Mouse (Mus musculus) forebrain, embryonic 15.5 days (tissue): ENCODE measurements at regions not wholly inside any gene's neighbourhood (a gene's known extent, or its start where the extent isn't known, plus 50 kb on each side); places are given as distances from the start of the nearest gene placed in this dataset.
A peak's percentile ranks its signal among the peaks of the same experiment; 100 is the strongest.

ENCODE experiments used
- ATAC-seq: fragments of 200-750 bp; cut with Nextera tagmentation; replicated peaks from 2 replicates; pipeline ENCODE4 v1.8.0; 2017; ENCODE audit warnings: mild to moderate bottlenecking, moderate TSS enrichment, moderate library complexity
- H3K27ac ChIP-seq: fragments of 300-500 bp; sonication (generic); replicated peaks from 2 replicates; pipeline ENCODE4 v1.5.1; 2015; ENCODE audit warnings: mild to moderate bottlenecking, inconsistent platforms
- H3K27me3 ChIP-seq: fragments of 300-500 bp; sonication (generic); 2 replicates; pipeline ENCODE4 v1.6.1; 2015; ENCODE audit warnings: inconsistent platforms
- H3K36me3 ChIP-seq: fragments of 300-500 bp; sonication (generic); 2 replicates; pipeline ENCODE4 v1.6.1; 2015; ENCODE audit warnings: mild to moderate bottlenecking, inconsistent platforms
- H3K4me1 ChIP-seq: fragments of 300-500 bp; sonication (generic); 2 replicates; pipeline ENCODE4 v1.6.1; 2015; ENCODE audit warnings: inconsistent platforms
- H3K4me2 ChIP-seq: fragments of 300-500 bp; sonication (generic); replicated peaks from 2 replicates; pipeline ENCODE4 v1.6.1; 2015; ENCODE audit warnings: mild to moderate bottlenecking, inconsistent platforms
- H3K4me3 ChIP-seq: fragments of 300-500 bp; sonication (generic); 2 replicates; pipeline ENCODE4 v1.5.1; 2015; ENCODE audit warnings: mild to moderate bottlenecking, inconsistent platforms
- H3K9ac ChIP-seq: fragments of 300-500 bp; sonication (generic); replicated peaks from 2 replicates; pipeline ENCODE4 v1.6.1; 2015; ENCODE audit warnings: mild to moderate bottlenecking, inconsistent platforms
- H3K9me3 ChIP-seq: fragments of 300-500 bp; sonication (generic); 2 replicates; pipeline ENCODE4 v1.6.1; 2016; ENCODE audit warnings: inconsistent platforms
- WGBS: fragments of 180-500 bp; shearing (Covaris S2); methylation state at CpG from one replicate; pipeline ENCODE4 v1.1.7; 2015; ENCODE audit warnings: mixed read lengths; 5-methylcytosine and 5-hydroxymethylcytosine counted together

DNA sequence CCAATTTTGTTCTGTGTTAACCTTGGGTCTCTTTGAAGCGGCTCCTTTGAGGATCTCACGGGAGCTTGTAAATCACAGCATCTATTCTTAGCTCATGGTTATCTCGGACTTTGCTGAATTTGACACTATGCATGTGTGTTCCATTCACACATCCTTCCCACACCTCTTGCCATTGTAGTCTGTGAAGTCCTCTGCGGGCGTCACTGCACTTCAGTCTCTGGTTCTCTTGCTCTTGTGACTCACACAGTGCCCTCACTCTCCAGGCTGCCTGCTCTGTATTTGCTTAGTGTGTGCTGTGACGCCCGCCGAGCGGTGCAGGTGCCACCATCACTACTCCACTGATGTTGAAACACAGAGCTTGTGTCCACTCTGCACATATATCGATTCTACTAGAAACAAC is 1271.2 kb downstream of the Synb start:
- no peaks in the 10 kb centered on the region for H3K36me3 ChIP-seq

DNA sequence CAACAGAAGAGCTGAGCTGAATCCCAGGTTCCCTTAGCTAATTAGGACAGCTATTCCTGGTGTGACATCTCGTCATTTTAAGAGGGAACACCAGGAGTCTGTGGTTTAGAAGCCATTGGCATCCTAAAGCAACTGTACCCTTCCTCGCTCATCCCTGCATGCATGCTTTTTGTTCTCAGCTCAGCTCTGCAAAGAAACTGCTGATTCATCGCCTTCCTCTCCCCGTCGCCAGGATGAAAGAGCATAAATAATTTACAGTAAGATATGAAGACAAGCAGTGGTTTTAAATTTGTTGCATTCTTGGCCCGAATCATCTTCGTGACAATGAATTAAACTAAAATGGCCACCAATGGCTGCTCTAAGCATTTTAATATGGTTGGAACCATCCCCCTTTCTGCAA is 1272.9 kb downstream of the Synb start:
- Histone ChIP-seq H3K9ac (no peak overlapping the region), H3K27me3 (no peaks in the 10 kb centered on the region), H3K9me3 (no peaks in the 10 kb centered on the region), H3K4me2 (no peak overlapping the region), H3K36me3 (no peaks in the 10 kb centered on the region), H3K4me1 (peaks cover 6% of the 10 kb centered on the region; the same call in 1 of the 2 replicates), H3K27ac (0 out of 2 replicates have a peak overlapping the region, but pooled peaks have one; percentile 19), H3K4me3 (no peak overlapping the region)
- no peak for ATAC-seq
- WGBS, result 63% methylated on average over 7 of the region's 7 CpGs

More for the DNA sequence above, 1271.2 kb downstream of the Synb start:
- no peak for ATAC-seq
- Histone ChIP-seq H3K4me2 (no peak overlapping the region), H3K9me3 (no peaks in the 10 kb centered on the region), H3K27me3 (no peaks in the 10 kb centered on the region), H3K27ac (no peak overlapping the region), H3K4me1 (peaks cover 6% of the 10 kb centered on the region; the same call in 1 of the 2 replicates), H3K9ac (no peak overlapping the region), H3K4me3 (no peak overlapping the region)
- WGBS, result 92% methylated on average over 10 of the region's 10 CpGs

GRCm38 (mm10) chr14:68020769-68021168 is 1273.3 kb downstream of the Synb start:
- H3K4me3 ChIP-seq, result no peak overlapping the region
- no peak overlapping the region for H3K4me2 ChIP-seq
- H3K27ac ChIP-seq, result 0 out of 2 replicates have a peak overlapping the region, but pooled peaks have one; percentile 19
- H3K4me1 ChIP-seq, result peaks cover 6% of the 10 kb centered on the region; the same call in 1 of the 2 replicates
- WGBS, result 42% methylated on average over 6 of the region's 6 CpGs
- no peaks in the 10 kb centered on the region for H3K36me3 ChIP-seq
- H3K27me3 ChIP-seq, result no peaks in the 10 kb centered on the region
- H3K9ac ChIP-seq, result no peak overlapping the region
- no peaks in the 10 kb centered on the region for H3K9me3 ChIP-seq
- no peak for ATAC-seq

GRCm38 (mm10) chr14:68018686-68019085 is 1275.4 kb downstream of the Synb start:
- no peak overlapping the region for H3K4me3 ChIP-seq
- no peaks in the 10 kb centered on the region for H3K9me3 ChIP-seq
- H3K36me3 ChIP-seq, result no peaks in the 10 kb centered on the region
- H3K27ac ChIP-seq, result no peak overlapping the region
- H3K4me2 ChIP-seq, result no peak overlapping the region
- ATAC-seq, result no peak
- H3K9ac ChIP-seq, result no peak overlapping the region
- peaks cover 6% of the 10 kb centered on the region; the same call in 1 of the 2 replicates for H3K4me1 ChIP-seq
- no peaks in the 10 kb centered on the region for H3K27me3 ChIP-seq

DNA sequence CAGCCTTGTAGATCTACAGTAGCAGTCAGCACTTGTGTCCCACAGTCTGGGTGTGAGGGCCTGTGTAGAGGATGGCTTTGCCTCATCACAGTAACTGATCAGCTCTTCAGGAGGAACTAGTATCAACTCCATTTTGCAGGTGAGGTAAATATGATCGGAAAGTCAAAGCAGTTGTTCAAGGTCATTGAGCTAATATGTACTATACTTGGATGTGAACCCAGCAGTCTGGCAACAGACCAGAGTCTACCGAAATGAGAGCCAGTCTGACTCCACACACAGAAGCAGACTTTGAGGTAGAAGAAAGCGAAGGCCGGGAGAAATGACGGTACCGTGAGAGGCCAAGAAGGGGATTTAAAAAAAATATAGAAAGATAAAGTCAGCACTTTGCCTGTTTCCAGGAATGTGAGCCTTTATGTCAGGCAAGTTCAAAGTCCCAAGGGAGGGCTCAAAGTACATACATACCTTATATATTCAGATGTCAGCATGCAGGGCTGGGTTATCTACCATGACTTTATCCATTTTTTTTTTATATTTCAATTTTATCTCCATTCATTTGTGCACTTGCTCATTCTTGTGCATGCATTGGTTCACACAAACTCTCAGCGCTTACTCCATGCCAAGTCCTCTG is 1297.2 kb downstream of the Synb start:
- WGBS, result 89% methylated on average over 7 of the region's 7 CpGs
- ATAC-seq, result no peak
- H3K4me3 ChIP-seq, result no peak overlapping the region
- H3K4me2 ChIP-seq, result no peak overlapping the region
- H3K36me3 ChIP-seq, result no peaks in the 10 kb centered on the region
- H3K27me3 ChIP-seq, result no peaks in the 10 kb centered on the region
- no peak overlapping the region for H3K27ac ChIP-seq
- H3K9ac ChIP-seq, result no peak overlapping the region
- H3K9me3 ChIP-seq, result no peaks in the 10 kb centered on the region
- H3K4me1 ChIP-seq, result peaks cover 6% of the 10 kb centered on the region; the same call in 1 of the 2 replicates

DNA sequence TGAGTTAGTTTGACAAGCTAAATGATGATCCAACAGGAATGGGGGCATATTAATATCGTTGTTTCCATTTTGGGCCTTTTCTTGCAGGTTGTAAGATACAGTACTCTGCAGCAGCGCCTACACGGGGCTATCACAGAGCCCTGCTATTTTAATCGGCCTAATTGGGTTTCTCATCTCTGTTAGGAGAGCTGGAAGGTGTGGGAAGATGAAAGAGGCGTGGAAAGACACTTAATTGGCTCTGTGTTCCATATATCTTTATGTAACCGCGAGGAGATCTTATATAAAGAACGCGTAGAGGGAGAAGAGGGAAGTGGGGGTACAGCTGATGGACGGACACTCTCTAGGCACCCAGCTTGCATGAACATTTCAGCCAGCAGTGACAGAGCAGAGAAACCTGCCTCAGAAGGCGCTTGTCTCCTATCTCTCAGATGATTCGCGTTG is 1300.5 kb downstream of the Synb start:
- ATAC-seq, result no peak
- Histone ChIP-seq H3K4me1 (peaks cover 6% of the 10 kb centered on the region; the same call in 1 of the 2 replicates), H3K36me3 (no peaks in the 10 kb centered on the region), H3K9ac (no peak overlapping the region), H3K4me2 (peak overlapping the region; percentile 36), H3K27me3 (no peaks in the 10 kb centered on the region), H3K27ac (no peak overlapping the region), H3K4me3 (0 out of 2 replicates have a peak overlapping the region, but pooled peaks have one; percentile 14), H3K9me3 (no peaks in the 10 kb centered on the region)
- WGBS, result 48% methylated on average over 13 of the region's 13 CpGs

- H3K9me3 ChIP-seq, result no peaks in the 10 kb centered on the region
- H3K36me3 ChIP-seq, result no peaks in the 10 kb centered on the region
- H3K27me3 ChIP-seq, result no peaks in the 10 kb centered on the region
- no peak overlapping the region for H3K9ac ChIP-seq
- H3K27ac ChIP-seq, result no peak overlapping the region
- ATAC-seq, result no peak
- 16% methylated on average over 8 of the region's 8 CpGs for WGBS
- H3K4me1 ChIP-seq, result peaks cover 6% of the 10 kb centered on the region; the same call in 1 of the 2 replicates
- H3K4me3 ChIP-seq, result 0 out of 2 replicates have a peak overlapping the region, but pooled peaks have one; percentile 14
- H3K4me2 ChIP-seq, result peak overlapping the region; percentile 36
These were observed 1301.0 kb downstream of the Synb start for GRCm38 (mm10) chr14:67993142-67993541.

- Histone ChIP-seq H3K9ac (no peak overlapping the region), H3K27me3 (no peaks in the 10 kb centered on the region), H3K27ac (no peak overlapping the region), H3K4me1 (peaks cover 6% of the 10 kb centered on the region; the same call in 1 of the 2 replicates), H3K4me2 (no peak overlapping the region), H3K9me3 (no peaks in the 10 kb centered on the region), H3K36me3 (no peaks in the 10 kb centered on the region), H3K4me3 (no peak overlapping the region)
- 74% methylated on average over 6 of the region's 6 CpGs for WGBS
- ATAC-seq, result no peak
These were observed 1302.0 kb downstream of the Synb start for GRCm38 (mm10) chr14:67992088-67992487.

GRCm38 (mm10) chr14:67990271-67990670 is 1303.8 kb downstream of the Synb start:
- H3K4me2 ChIP-seq, result no peak overlapping the region
- no peaks in the 10 kb centered on the region for H3K36me3 ChIP-seq
- H3K4me1 ChIP-seq, result peaks cover 6% of the 10 kb centered on the region; the same call in 1 of the 2 replicates
- no peak for ATAC-seq
- no peak overlapping the region for H3K27ac ChIP-seq
- 74% methylated on average over 3 of the region's 3 CpGs for WGBS
- no peaks in the 10 kb centered on the region for H3K9me3 ChIP-seq
- H3K27me3 ChIP-seq, result no peaks in the 10 kb centered on the region
- no peak overlapping the region for H3K9ac ChIP-seq
- H3K4me3 ChIP-seq, result no peak overlapping the region
